Mouse (Mus musculus): ENCODE measurements around the gene Glis1. TPM values are rescaled to one million over a fixed set of nuclear protein-coding genes. Genes with fewer than 3 reads are reported as not detected.
A peak's percentile ranks its signal among the peaks of the same experiment; 100 is the strongest.

The Glis1 gene
- polyA plus RNA-seq, 1 experiment from 2014 or later: 1.0 TPM

DNA sequence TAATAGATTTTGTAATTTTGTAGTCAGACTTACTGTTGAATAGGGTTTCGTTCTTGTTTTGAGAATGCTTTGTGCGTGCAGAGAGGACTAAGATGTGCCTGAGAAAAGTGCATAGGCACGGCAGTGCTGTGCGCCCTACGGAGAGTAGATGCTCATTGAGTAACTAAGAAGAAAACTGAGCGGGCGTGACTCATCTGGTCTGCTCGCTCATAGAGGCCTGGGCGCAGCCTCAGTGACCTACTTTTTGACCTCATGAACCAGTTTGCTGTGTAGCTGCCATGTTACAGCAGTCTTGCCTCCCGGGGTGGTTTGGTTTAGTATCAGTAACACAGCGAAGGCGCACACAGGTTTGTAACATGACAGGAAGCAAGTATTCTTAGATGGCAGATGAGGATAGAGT is 8.8 kb upstream of the Glis1 start:
- Histone ChIP-seq H3K27ac (ENCODE audit: low read length) (no peak overlapping the region), H3K9me3 (ENCODE audit: control insufficient read depth, low read length) (no peaks in the 10 kb centered on the region), H3K4me2 (ENCODE audit: low read depth, low read length) (no peak overlapping the region), H3K9ac (ENCODE audit: low read length) (no peak overlapping the region), H3K4me3 (ENCODE audit: low read length) (no peak overlapping the region), H3K36me3 (ENCODE audit: control insufficient read depth, insufficient read depth, low read length) (no peaks in the 10 kb centered on the region), H3K27me3 (ENCODE audit: control insufficient read depth, insufficient read depth, low read depth, low read length) (peaks cover 5% of the 10 kb centered on the region; the same call in 1 of the 2 replicates), H3K4me1 (replicated peaks; ENCODE audit: control insufficient read depth, insufficient read depth, low read length) (no peaks in the 10 kb centered on the region)
- 94% methylated on average over 12 of the region's 12 CpGs for WGBS
- ATAC-seq (ENCODE audit: low read depth): no peak

GRCm38 (mm10) chr4:107426631-107427030 is 7.8 kb upstream of the Glis1 start:
- Histone ChIP-seq H3K27me3 (ENCODE audit: control insufficient read depth, insufficient read depth, low read depth, low read length) (peaks cover 2% of the 10 kb centered on the region; the same call in 1 of the 2 replicates), H3K9ac (ENCODE audit: low read length) (no peak overlapping the region), H3K4me3 (ENCODE audit: low read length) (no peak overlapping the region), H3K36me3 (ENCODE audit: control insufficient read depth, insufficient read depth, low read length) (no peaks in the 10 kb centered on the region), H3K27ac (ENCODE audit: low read length) (no peak overlapping the region), H3K4me1 (replicated peaks; ENCODE audit: control insufficient read depth, insufficient read depth, low read length) (no peaks in the 10 kb centered on the region), H3K4me2 (ENCODE audit: low read depth, low read length) (no peak overlapping the region), H3K9me3 (ENCODE audit: control insufficient read depth, low read length) (no peaks in the 10 kb centered on the region)
- ATAC-seq (ENCODE audit: low read depth): no peak
- WGBS: 73% methylated on average over 9 of the region's 9 CpGs

GRCm38 (mm10) chr4:107432717-107433116 is 1.7 kb upstream of the Glis1 start:
- no peak overlapping the region for H3K27ac ChIP-seq (ENCODE audit: low read length)
- no peak for ATAC-seq (ENCODE audit: low read depth)
- no peak overlapping the region for H3K4me3 ChIP-seq (ENCODE audit: low read length)
- WGBS: 80% methylated on average over 5 of the region's 5 CpGs
- no peak overlapping the region for H3K4me2 ChIP-seq (ENCODE audit: low read depth, low read length)
- H3K9me3 ChIP-seq (ENCODE audit: control insufficient read depth, low read length): no peaks in the 10 kb centered on the region
- H3K9ac ChIP-seq (ENCODE audit: low read length): no peak overlapping the region
- no peaks in the 10 kb centered on the region for H3K36me3 ChIP-seq (ENCODE audit: control insufficient read depth, insufficient read depth, low read length)
- H3K27me3 ChIP-seq (ENCODE audit: control insufficient read depth, insufficient read depth, low read depth, low read length): peaks cover 46% of the 10 kb centered on the region
- peaks cover 7% of the 10 kb centered on the region for H3K4me1 ChIP-seq (replicated peaks; ENCODE audit: control insufficient read depth, insufficient read depth, low read length)

- no peak for ATAC-seq (ENCODE audit: low read depth)
- Histone ChIP-seq H3K27me3 (ENCODE audit: control insufficient read depth, insufficient read depth, low read depth, low read length) (peaks cover 54% of the 10 kb centered on the region), H3K4me1 (replicated peaks; ENCODE audit: control insufficient read depth, insufficient read depth, low read length) (peaks cover 7% of the 10 kb centered on the region), H3K27ac (ENCODE audit: low read length) (no peak overlapping the region), H3K4me3 (ENCODE audit: low read length) (peak overlapping the region; percentile 66), H3K9me3 (ENCODE audit: control insufficient read depth, low read length) (no peaks in the 10 kb centered on the region), H3K36me3 (ENCODE audit: control insufficient read depth, insufficient read depth, low read length) (no peaks in the 10 kb centered on the region), H3K4me2 (ENCODE audit: low read depth, low read length) (peak overlapping the region; percentile 96), H3K9ac (ENCODE audit: low read length) (peak overlapping the region; percentile 63; the same call in 1 of the 2 replicates)
- 8% methylated on average over 15 of the region's 15 CpGs for WGBS
Measured at GRCm38 (mm10) chr4:107433998-107434355, 414 bp upstream of the Glis1 start.

DNA sequence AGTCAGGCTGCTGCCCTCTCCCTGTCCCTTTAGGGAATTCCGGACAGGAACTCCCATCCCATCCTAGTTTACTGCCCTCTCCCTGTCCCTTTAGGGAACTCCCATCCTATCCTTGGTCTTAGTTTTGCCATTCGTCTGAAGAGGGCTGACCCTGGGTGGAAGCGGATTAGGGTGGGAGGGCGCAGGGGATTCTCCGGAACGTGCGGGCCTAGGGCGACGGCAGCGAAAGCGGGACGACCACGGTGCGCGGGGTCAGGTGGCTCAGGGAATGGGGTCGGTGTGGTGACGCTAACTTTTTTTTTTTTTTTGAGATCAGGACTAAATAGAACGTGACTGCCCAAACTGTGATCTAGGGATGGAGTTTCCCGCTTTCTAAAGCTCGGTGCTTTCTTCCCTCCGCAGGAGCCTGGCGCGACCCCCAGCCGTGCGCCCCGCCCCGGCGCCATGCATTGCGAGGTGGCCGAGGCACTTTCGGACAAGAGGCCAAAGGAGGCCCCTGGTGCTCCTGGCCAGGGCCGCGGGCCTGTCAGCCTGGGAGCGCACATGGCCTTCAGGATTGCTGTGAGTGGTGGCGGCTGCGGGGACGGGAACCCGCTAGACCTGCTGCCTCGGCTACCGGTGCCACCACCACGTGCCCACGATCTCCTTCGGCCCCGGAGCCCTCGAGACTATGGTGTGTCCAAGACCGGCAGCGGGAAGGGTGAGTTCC is 1.0 kb downstream of the Glis1 start:
- no peaks in the 10 kb centered on the region for H3K36me3 ChIP-seq (ENCODE audit: control insufficient read depth, insufficient read depth, low read length)
- WGBS: 3% methylated on average over 47 of the region's 47 CpGs
- no peak; the same call in 1 of the 2 replicates for ATAC-seq (ENCODE audit: low read depth)
- H3K4me2 ChIP-seq (ENCODE audit: low read depth, low read length): peak overlapping the region; percentile 96
- no peak overlapping the region for H3K27ac ChIP-seq (ENCODE audit: low read length)
- no peaks in the 10 kb centered on the region for H3K9me3 ChIP-seq (ENCODE audit: control insufficient read depth, low read length)
- peaks cover 10% of the 10 kb centered on the region for H3K4me1 ChIP-seq (replicated peaks; ENCODE audit: control insufficient read depth, insufficient read depth, low read length)
- H3K4me3 ChIP-seq (ENCODE audit: low read length): peak overlapping the region; percentile 66
- H3K9ac ChIP-seq (ENCODE audit: low read length): no peak overlapping the region; the same call in 1 of the 2 replicates
- H3K27me3 ChIP-seq (ENCODE audit: control insufficient read depth, insufficient read depth, low read depth, low read length): peaks cover 58% of the 10 kb centered on the region

GRCm38 (mm10) chr4:107436476-107436875 is 2.1 kb downstream of the Glis1 start:
- H3K4me3 ChIP-seq (ENCODE audit: low read length): no peak overlapping the region
- H3K4me2 ChIP-seq (ENCODE audit: low read depth, low read length): no peak overlapping the region
- peaks cover 65% of the 10 kb centered on the region for H3K27me3 ChIP-seq (ENCODE audit: control insufficient read depth, insufficient read depth, low read depth, low read length)
- peaks cover 10% of the 10 kb centered on the region for H3K4me1 ChIP-seq (replicated peaks; ENCODE audit: control insufficient read depth, insufficient read depth, low read length)
- H3K9ac ChIP-seq (ENCODE audit: low read length): no peak overlapping the region
- no peaks in the 10 kb centered on the region for H3K9me3 ChIP-seq (ENCODE audit: control insufficient read depth, low read length)
- no peak overlapping the region for H3K27ac ChIP-seq (ENCODE audit: low read length)
- H3K36me3 ChIP-seq (ENCODE audit: control insufficient read depth, insufficient read depth, low read length): no peaks in the 10 kb centered on the region
- ATAC-seq (ENCODE audit: low read depth): no peak
- 89% methylated on average over 7 of the region's 7 CpGs for WGBS

GRCm38 (mm10) chr4:107438741-107439140 is 4.3 kb downstream of the Glis1 start:
- H3K4me2 ChIP-seq (ENCODE audit: low read depth, low read length): no peak overlapping the region
- WGBS: 87% methylated on average over 8 of the region's 8 CpGs
- no peak overlapping the region for H3K9ac ChIP-seq (ENCODE audit: low read length)
- H3K27me3 ChIP-seq (ENCODE audit: control insufficient read depth, insufficient read depth, low read depth, low read length): peaks cover 54% of the 10 kb centered on the region
- H3K4me3 ChIP-seq (ENCODE audit: low read length): no peak overlapping the region
- H3K9me3 ChIP-seq (ENCODE audit: control insufficient read depth, low read length): no peaks in the 10 kb centered on the region
- H3K36me3 ChIP-seq (ENCODE audit: control insufficient read depth, insufficient read depth, low read length): no peaks in the 10 kb centered on the region
- no peak overlapping the region for H3K27ac ChIP-seq (ENCODE audit: low read length)
- no peak for ATAC-seq (ENCODE audit: low read depth)
- peaks cover 11% of the 10 kb centered on the region for H3K4me1 ChIP-seq (replicated peaks; ENCODE audit: control insufficient read depth, insufficient read depth, low read length)

- peak overlapping the region; percentile 31 for H3K4me3 ChIP-seq (ENCODE audit: low read length)
- WGBS: 12% methylated on average over 13 of the region's 13 CpGs
- H3K4me1 ChIP-seq (replicated peaks; ENCODE audit: control insufficient read depth, insufficient read depth, low read length): peaks cover 9% of the 10 kb centered on the region
- no peaks in the 10 kb centered on the region for H3K9me3 ChIP-seq (ENCODE audit: control insufficient read depth, low read length)
- peaks cover 43% of the 10 kb centered on the region for H3K27me3 ChIP-seq (ENCODE audit: control insufficient read depth, insufficient read depth, low read depth, low read length)
- peak overlapping the region; percentile 38 for H3K9ac ChIP-seq (ENCODE audit: low read length)
- H3K4me2 ChIP-seq (ENCODE audit: low read depth, low read length): peak overlapping the region; percentile 48
- ATAC-seq (ENCODE audit: low read depth): no peak
- no peaks in the 10 kb centered on the region for H3K36me3 ChIP-seq (ENCODE audit: control insufficient read depth, insufficient read depth, low read length)
- H3K27ac ChIP-seq (ENCODE audit: low read length): no peak overlapping the region
Measured at GRCm38 (mm10) chr4:107440306-107440705, 5.9 kb downstream of the Glis1 start.

DNA sequence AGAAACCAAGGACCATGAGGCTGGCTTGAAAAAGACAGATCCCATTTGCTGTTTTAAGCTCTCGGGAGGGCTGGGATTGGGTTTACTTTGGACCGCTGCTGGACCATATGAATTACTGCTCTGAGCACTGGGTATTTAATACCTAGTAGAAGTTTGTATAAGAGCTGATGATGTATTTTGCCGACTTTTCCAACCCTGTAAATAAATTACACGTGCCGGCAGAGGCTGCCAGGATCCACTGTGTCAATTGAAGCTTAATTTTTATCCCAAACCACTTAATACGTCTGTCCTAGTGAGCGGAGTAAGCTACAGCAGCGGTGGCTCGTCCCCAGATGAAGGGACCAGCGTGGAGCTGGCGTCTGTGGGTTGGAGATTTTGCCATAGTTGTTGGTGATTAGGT is 7.9 kb downstream of the Glis1 start:
- no peak overlapping the region for H3K27ac ChIP-seq (ENCODE audit: low read length)

More for the DNA sequence above, 7.9 kb downstream of the Glis1 start:
- Histone ChIP-seq H3K9me3 (ENCODE audit: control insufficient read depth, low read length) (no peaks in the 10 kb centered on the region), H3K9ac (ENCODE audit: low read length) (no peak overlapping the region), H3K4me1 (replicated peaks; ENCODE audit: control insufficient read depth, insufficient read depth, low read length) (0 out of 2 replicates have a peak, but pooled peaks cover 5% of the 10 kb centered on the region), H3K36me3 (ENCODE audit: control insufficient read depth, insufficient read depth, low read length) (no peaks in the 10 kb centered on the region), H3K4me3 (ENCODE audit: low read length) (no peak overlapping the region), H3K4me2 (ENCODE audit: low read depth, low read length) (no peak overlapping the region), H3K27me3 (ENCODE audit: control insufficient read depth, insufficient read depth, low read depth, low read length) (peaks cover 25% of the 10 kb centered on the region)
- WGBS: 55% methylated on average over 11 of the region's 11 CpGs
- ATAC-seq (ENCODE audit: low read depth): no peak
